Mouse (Mus musculus) embryonic stem cell, embryonic (primary cell): ENCODE data around the gene Btbd1.

Source experiments
- CTCF ChIA-PET, 4 experiments: fragments of 300-600 bp in 2 of 4; fragments of 350-600 bp in 2 of 4; sonication (Branson Sonifier 250); formaldehyde crosslinking; loops; one replicate each; lab custom pipeline; 2022; ENCODE audit warnings: inconsistent platforms in 2 of 4; lab: Charles Lee
- POLR2A ChIA-PET, 4 experiments: fragments of 300-600 bp in 2 of 4; fragments of 350-600 bp in 2 of 4; sonication (Branson Sonifier 250); formaldehyde crosslinking; loops; one replicate each; lab custom pipeline; 2022; ENCODE audit warnings: antibody characterized with exemption in 4 of 4, inconsistent platforms in 1 of 4; lab: Charles Lee

Btbd1 gene

GRCm38 (mm10) chr7:81762180-81763109 lies 66.8 kb downstream of the Btbd1 start, which contains the start of gene Ramac:
TSS of gene Ramac (plus strand) at chr7:81762925.
- ChIA-PET POLR2A (interaction anchor here (0.6 to 3.0 kb wide), 90 partner anchors 8 to 1105 kb away, joined by 3 to 36 read pairs (median 3); partner anchors contain the start of genes 3110040N11Rik (in 3 of the 4), Cpeb1 (in 2 of the 4), Whamm (in 2 of the 4) and Btbd1 (in 1 of the 4)), CTCF (interaction anchor here (0.5 to 3.3 kb wide), 35 partner anchors 11 to 910 kb away, joined by 3 to 24 read pairs (median 3); partner anchors contain the start of genes Btbd1 (in 1 of the 4), Cpeb1 (in 1 of the 4) and Whamm (in 1 of the 4))

GRCm38 (mm10) chr7:81747956-81748355 lies 81.3 kb downstream of the Btbd1 start:
- CTCF ChIA-PET: no interaction called here
- POLR2A ChIA-PET: interaction anchor here in 1 of 4 experiments (1.1 to 1.3 kb wide), 2 partner anchors 8 to 14 kb away, joined by 3 read pairs; partner anchors contain the start of gene Ramac

DNA sequence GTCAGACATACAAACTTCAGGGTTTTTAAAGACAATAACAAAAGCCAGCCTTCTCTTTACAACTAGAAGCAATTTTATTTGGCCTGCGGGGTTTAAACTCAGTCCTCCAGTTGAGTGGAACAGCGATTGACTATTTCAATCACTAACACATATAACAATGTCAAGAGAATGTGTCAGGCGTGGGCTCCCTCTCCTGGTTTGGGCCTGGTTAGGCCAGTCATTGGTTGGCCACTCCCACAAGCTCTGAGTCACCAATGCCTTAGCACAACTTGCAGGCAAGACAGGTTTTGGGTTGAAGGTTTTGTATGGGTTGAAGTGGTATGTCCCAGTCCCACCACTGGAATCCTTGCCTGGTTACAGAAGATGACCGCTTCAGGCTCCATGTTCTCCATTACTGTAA lies 85.1 kb downstream of the Btbd1 start:
- CTCF ChIA-PET: interaction anchor here (0.6 to 1.8 kb wide), 7 partner anchors 18 to 221 kb away, joined by 3 to 6 read pairs (median 4); partner anchors contain the start of gene Ramac (in 3 of the 4)
- POLR2A ChIA-PET: interaction anchor here in 3 of 4 experiments (0.6 to 1.6 kb wide), 5 partner anchors 11 to 131 kb away, joined by 3 to 11 read pairs (median 3); partner anchors contain the start of gene Ramac (in 1 of the 3)
